Mouse (Mus musculus) adipose tissue, adult 10 weeks (tissue): ENCODE measurements around the gene Ang5. TPM values are rescaled to one million over a fixed set of nuclear protein-coding genes. Genes with fewer than 3 reads are reported as not detected.

Experiments
- polyA plus RNA-seq: library from polyadenylated mRNA; stranded (reverse); fragments of 350-450 nt; fragmentation: Illumina TruSeq; extraction: RNeasy Lipid Tissue Mini Kit (QIAGEN cat#74804); gene quantifications from one replicate; pipeline ENCODE4 v1.2.3, GENCODE M21; 2014; ENCODE audit warnings: low read depth, low replicate concordance

Gene Ang5
- polyA plus RNA-seq: not detected

GRCm38 (mm10) chr14:43956769-43957168 is at the start of gene Ang5:
Gene Ang5, plus strand, starts transcription at chr14:43957069.

GRCm38 (mm10) chr14:43923459-43923858 is 33.4 kb upstream of the Ang5 start, which contains the start of gene Ear10:
Gene Ear10, minus strand, starts transcription at chr14:43923559.

GRCm38 (mm10) chr14:43924688-43925403 is 32.0 kb upstream of the Ang5 start, which contains the start of gene Gm8113:
Gene Gm8113, plus strand, starts transcription at chr14:43925390.

GRCm38 (mm10) chr14:44002169-44002568 is 45.3 kb downstream of the Ang5 start, which contains the start of gene Ang6:
Gene Ang6, minus strand, starts transcription at chr14:44002269.

Other genes starting within 250 kb of the Ang5 start
- not detected for gene Gm16506, start 229.6 kb upstream of the Ang5 start, polyA plus RNA-seq
- not detected for gene Gm6526, start 209.2 kb upstream of the Ang5 start, polyA plus RNA-seq
- gene Gm8180, start 172.3 kb upstream of the Ang5 start, polyA plus RNA-seq: not detected
- gene Ear1, start 81.6 kb upstream of the Ang5 start, polyA plus RNA-seq: 0.79 TPM
- gene Ear10, start 33.5 kb upstream of the Ang5 start, polyA plus RNA-seq: not detected
- gene Gm8113, start 31.7 kb upstream of the Ang5 start, polyA plus RNA-seq: 2.6 TPM
- gene Ang6, start 45.2 kb downstream of the Ang5 start, polyA plus RNA-seq: not detected
- 36.8 TPM for gene Ear2, start 145.6 kb downstream of the Ang5 start, polyA plus RNA-seq
- gene Gm3327, start 166.8 kb downstream of the Ang5 start, polyA plus RNA-seq: not detected
- gene Gm8212, start 240.6 kb downstream of the Ang5 start, polyA plus RNA-seq: not detected